Mouse (Mus musculus): Measurements from ENCODE around the gene Mob3b. TPM values are rescaled to one million over a fixed set of nuclear protein-coding genes. Genes with fewer than 3 reads are reported as not detected.

Mob3b gene
- polyA plus RNA-seq, 1 experiment from 2014 or later: 1.3 TPM

DNA sequence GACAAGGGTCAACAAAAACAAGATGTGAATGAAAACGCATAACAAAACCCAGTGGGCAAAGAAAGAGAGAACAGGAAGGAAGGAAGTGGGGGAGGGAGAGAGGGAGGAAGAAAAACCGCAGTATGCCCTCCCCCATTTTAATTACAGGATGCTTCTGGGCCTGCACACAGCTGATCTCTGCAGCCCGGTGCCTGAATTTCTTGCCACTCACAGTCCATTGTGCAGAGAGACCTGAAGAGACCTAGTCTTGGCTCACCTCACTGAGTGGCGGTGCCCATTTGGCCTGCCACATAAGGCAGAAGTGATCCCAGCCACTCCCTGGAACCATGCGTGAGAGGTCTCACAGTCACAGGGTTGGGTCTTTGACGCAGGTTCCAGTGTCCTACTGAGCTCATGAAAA, 19.2 kb downstream of the Mob3b start:
- no peaks in the 10 kb centered on the region for H3K27me3 ChIP-seq (ENCODE audit: control insufficient read depth, insufficient read depth, low read length)
- no peaks in the 10 kb centered on the region for H3K36me3 ChIP-seq (ENCODE audit: control insufficient read depth, insufficient read depth, low read length)
- no peak overlapping the region for H3K9ac ChIP-seq (replicated peaks; ENCODE audit: low read depth, low read length)
- H3K4me1 ChIP-seq (ENCODE audit: control insufficient read depth, insufficient read depth, low read length): no peaks in the 10 kb centered on the region
- H3K4me2 ChIP-seq (ENCODE audit: low read depth, low read length): no peak overlapping the region
- no peak for ATAC-seq (ENCODE audit: low read depth)
- no peaks in the 10 kb centered on the region for H3K9me3 ChIP-seq (ENCODE audit: control insufficient read depth, low read length)
- H3K4me3 ChIP-seq (ENCODE audit: low read depth, low read length): no peak overlapping the region
- WGBS: 51% methylated on average over 6 of the region's 6 CpGs
- H3K27ac ChIP-seq (ENCODE audit: low read depth, low read length): no peak overlapping the region

DNA sequence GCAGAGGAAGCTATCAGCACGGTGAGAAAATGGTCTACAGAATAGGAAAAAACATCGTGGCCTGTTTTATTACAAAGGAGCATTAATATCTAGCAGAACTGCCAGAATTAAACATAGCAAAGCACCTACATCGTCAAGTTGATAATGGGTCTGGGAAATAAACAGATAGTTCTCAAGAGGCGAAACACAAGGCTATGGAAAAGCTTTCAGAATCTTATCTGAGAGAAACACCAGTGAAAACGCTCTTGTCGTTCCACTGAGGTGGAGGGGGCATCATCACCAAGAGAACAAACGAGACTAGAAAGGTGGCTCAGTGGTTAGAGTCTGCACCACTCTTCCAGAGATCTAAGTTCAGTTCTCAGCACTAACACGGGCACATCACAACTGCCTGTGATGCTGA, 20.3 kb downstream of the Mob3b start:
- Histone ChIP-seq H3K4me2 (ENCODE audit: low read depth, low read length) (no peak overlapping the region), H3K9me3 (ENCODE audit: control insufficient read depth, low read length) (no peaks in the 10 kb centered on the region), H3K36me3 (ENCODE audit: control insufficient read depth, insufficient read depth, low read length) (no peaks in the 10 kb centered on the region), H3K27ac (ENCODE audit: low read depth, low read length) (no peak overlapping the region), H3K4me1 (ENCODE audit: control insufficient read depth, insufficient read depth, low read length) (no peaks in the 10 kb centered on the region), H3K27me3 (ENCODE audit: control insufficient read depth, insufficient read depth, low read length) (no peaks in the 10 kb centered on the region), H3K4me3 (ENCODE audit: low read depth, low read length) (no peak overlapping the region), H3K9ac (replicated peaks; ENCODE audit: low read depth, low read length) (no peak overlapping the region)
- ATAC-seq (ENCODE audit: low read depth): no peak
- WGBS: 83% methylated on average over 8 of the region's 8 CpGs

DNA sequence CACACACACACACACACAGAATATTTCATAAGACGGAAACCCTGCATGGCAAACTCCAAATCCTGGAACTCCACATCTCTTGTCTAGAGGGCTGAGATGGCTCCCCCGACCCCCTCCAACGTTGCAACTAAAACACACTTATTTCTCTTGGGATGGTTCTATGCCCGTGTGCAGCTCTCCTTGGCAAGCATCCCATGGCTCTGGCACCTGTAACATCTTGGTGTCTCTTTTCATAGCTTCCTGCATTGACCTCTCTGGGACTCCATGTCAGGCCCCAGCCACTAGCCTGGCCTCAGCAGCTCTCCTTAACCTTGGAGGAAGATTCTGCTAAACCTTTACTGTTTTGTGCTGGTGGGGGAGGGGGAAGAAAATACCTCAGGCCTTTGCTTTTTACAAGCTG, 21.5 kb downstream of the Mob3b start:
- Histone ChIP-seq H3K4me3 (ENCODE audit: low read depth, low read length) (no peak overlapping the region), H3K36me3 (ENCODE audit: control insufficient read depth, insufficient read depth, low read length) (no peaks in the 10 kb centered on the region), H3K9ac (replicated peaks; ENCODE audit: low read depth, low read length) (no peak overlapping the region), H3K4me2 (ENCODE audit: low read depth, low read length) (no peak overlapping the region), H3K9me3 (ENCODE audit: control insufficient read depth, low read length) (no peaks in the 10 kb centered on the region), H3K27me3 (ENCODE audit: control insufficient read depth, insufficient read depth, low read length) (no peaks in the 10 kb centered on the region), H3K27ac (ENCODE audit: low read depth, low read length) (no peak overlapping the region), H3K4me1 (ENCODE audit: control insufficient read depth, insufficient read depth, low read length) (no peaks in the 10 kb centered on the region)
- WGBS: 77% methylated on average over 4 of the region's 4 CpGs
- no peak for ATAC-seq (ENCODE audit: low read depth)

DNA sequence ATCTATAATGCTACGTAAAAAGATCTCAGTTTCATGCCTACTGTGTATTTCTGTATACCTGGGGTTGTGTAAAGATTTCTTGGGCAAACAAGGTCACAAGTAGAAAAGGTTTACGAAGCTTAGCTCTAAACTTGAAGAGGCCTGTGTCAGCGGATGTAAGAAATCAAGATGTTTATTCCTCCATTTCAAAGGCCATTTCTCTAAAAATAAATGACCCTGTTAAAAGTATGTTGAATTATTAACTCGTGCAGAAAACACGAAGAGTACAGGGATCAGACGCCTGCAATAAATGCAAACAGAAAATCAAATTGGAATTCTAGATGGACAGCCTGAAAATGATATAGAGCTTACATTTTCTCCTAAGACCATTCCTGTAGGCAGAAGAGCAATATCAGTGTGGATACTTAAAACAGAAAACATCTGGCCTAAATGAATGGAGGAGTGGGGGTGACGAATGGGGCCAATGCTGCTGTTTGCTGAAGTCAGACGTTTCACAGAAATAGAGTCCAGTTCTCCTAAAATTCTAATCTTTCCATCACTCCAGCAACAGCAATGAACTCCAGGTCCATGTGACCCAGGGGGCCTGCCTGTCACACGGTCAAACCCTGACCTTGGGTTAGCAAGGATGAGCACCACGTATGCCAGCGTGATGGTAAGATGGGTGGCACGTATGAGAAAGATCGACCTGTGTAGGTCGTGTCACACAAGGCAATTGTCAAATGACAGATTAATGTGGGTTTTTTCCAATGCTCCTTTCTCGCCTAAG, 22.3 kb downstream of the Mob3b start:
- Histone ChIP-seq H3K9me3 (ENCODE audit: control insufficient read depth, low read length) (no peaks in the 10 kb centered on the region), H3K27me3 (ENCODE audit: control insufficient read depth, insufficient read depth, low read length) (no peaks in the 10 kb centered on the region), H3K4me3 (ENCODE audit: low read depth, low read length) (no peak overlapping the region), H3K9ac (replicated peaks; ENCODE audit: low read depth, low read length) (no peak overlapping the region), H3K27ac (ENCODE audit: low read depth, low read length) (no peak overlapping the region), H3K4me2 (ENCODE audit: low read depth, low read length) (no peak overlapping the region), H3K4me1 (ENCODE audit: control insufficient read depth, insufficient read depth, low read length) (no peaks in the 10 kb centered on the region), H3K36me3 (ENCODE audit: control insufficient read depth, insufficient read depth, low read length) (no peaks in the 10 kb centered on the region)
- ATAC-seq (ENCODE audit: low read depth): no peak
- 80% methylated on average over 15 of the region's 15 CpGs for WGBS

DNA sequence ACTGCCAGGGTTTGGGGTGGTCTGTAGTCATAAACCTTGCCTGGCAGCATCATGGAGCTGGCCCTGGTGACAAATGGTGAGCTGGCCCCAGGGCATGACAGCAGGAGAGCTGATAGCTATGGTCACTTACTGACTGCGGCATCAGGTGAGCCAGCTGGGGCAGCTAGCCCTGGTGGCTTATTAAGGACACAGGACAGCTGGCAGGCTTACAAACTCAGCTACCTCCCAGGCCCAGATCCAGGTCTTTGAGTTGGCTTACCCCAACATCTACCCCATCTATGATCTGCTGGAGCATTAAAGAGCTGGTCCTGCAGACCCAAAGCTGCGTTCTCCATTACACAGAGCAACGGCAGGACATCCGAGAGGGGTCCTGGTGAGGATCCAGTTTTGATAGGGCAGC, 23.9 kb downstream of the Mob3b start:
- Histone ChIP-seq H3K4me1 (ENCODE audit: control insufficient read depth, insufficient read depth, low read length) (no peaks in the 10 kb centered on the region), H3K9me3 (ENCODE audit: control insufficient read depth, low read length) (no peaks in the 10 kb centered on the region), H3K27me3 (ENCODE audit: control insufficient read depth, insufficient read depth, low read length) (no peaks in the 10 kb centered on the region), H3K36me3 (ENCODE audit: control insufficient read depth, insufficient read depth, low read length) (no peaks in the 10 kb centered on the region), H3K4me2 (ENCODE audit: low read depth, low read length) (no peak overlapping the region), H3K9ac (replicated peaks; ENCODE audit: low read depth, low read length) (no peak overlapping the region), H3K4me3 (ENCODE audit: low read depth, low read length) (no peak overlapping the region), H3K27ac (ENCODE audit: low read depth, low read length) (no peak overlapping the region)
- ATAC-seq (ENCODE audit: low read depth): no peak
- WGBS: 90% methylated on average over 4 of the region's 4 CpGs

DNA sequence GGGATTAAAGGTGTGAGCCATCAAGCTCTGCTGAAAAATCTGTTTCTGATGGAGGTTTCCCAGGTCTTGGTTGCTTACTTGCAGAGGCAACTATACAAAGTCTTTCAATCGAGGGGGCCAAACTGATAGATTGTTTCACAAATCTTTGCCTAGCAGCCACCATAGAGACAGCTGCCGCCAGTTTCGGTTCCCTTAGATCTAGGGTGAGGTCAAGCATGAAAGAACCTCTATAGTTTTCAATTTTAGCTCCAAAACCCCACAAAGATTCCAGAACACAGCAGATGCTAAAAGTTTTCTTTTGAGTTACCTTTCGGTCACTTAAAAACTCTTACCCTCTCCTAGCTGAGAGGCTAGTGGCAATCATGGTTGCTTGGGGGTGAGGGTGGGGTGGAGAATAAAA, 25.7 kb downstream of the Mob3b start:
- H3K9ac ChIP-seq (replicated peaks; ENCODE audit: low read depth, low read length): no peak overlapping the region
- H3K4me1 ChIP-seq (ENCODE audit: control insufficient read depth, insufficient read depth, low read length): no peaks in the 10 kb centered on the region
- no peaks in the 10 kb centered on the region for H3K9me3 ChIP-seq (ENCODE audit: control insufficient read depth, low read length)
- no peak overlapping the region for H3K4me3 ChIP-seq (ENCODE audit: low read depth, low read length)
- H3K36me3 ChIP-seq (ENCODE audit: control insufficient read depth, insufficient read depth, low read length): no peaks in the 10 kb centered on the region
- H3K27me3 ChIP-seq (ENCODE audit: control insufficient read depth, insufficient read depth, low read length): no peaks in the 10 kb centered on the region
- no peak overlapping the region for H3K4me2 ChIP-seq (ENCODE audit: low read depth, low read length)
- WGBS: 73% methylated on average over 4 of the region's 4 CpGs
- no peak overlapping the region for H3K27ac ChIP-seq (ENCODE audit: low read depth, low read length)
- no peak for ATAC-seq (ENCODE audit: low read depth)

DNA sequence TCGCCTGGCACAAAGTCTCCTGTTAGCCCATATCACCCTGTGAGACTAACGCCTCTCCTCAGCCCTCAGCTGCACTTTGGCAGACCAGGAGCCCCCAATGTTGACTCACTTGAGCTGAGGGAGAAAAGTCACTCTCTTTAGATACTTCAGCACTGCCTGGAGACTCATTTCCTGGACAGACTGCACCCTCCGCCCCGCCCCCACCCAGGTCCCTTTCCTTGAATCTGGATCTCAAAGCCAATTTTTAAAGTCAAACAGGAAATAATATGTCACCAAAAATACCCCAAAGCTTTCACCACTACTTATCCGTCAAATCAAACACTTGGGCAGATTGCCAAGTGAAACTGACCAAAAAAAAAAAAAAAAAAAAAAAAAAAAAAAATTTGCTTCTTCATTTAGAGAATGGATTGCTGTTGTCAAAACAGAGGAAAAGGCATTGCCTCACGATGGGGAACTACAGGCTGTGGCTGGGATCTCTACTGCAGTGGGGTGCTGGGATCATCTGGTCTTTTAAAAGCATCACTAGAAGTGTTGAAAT, 26.8 kb downstream of the Mob3b start:
- no peaks in the 10 kb centered on the region for H3K27me3 ChIP-seq (ENCODE audit: control insufficient read depth, insufficient read depth, low read length)
- no peak overlapping the region for H3K4me2 ChIP-seq (ENCODE audit: low read depth, low read length)
- no peak overlapping the region for H3K27ac ChIP-seq (ENCODE audit: low read depth, low read length)
- 83% methylated on average over 6 of the region's 6 CpGs for WGBS
- H3K4me1 ChIP-seq (ENCODE audit: control insufficient read depth, insufficient read depth, low read length): peaks cover 3% of the 10 kb centered on the region
- ATAC-seq (ENCODE audit: low read depth): no peak
- H3K4me3 ChIP-seq (ENCODE audit: low read depth, low read length): no peak overlapping the region
- no peaks in the 10 kb centered on the region for H3K36me3 ChIP-seq (ENCODE audit: control insufficient read depth, insufficient read depth, low read length)
- H3K9me3 ChIP-seq (ENCODE audit: control insufficient read depth, low read length): no peaks in the 10 kb centered on the region
- no peak overlapping the region for H3K9ac ChIP-seq (replicated peaks; ENCODE audit: low read depth, low read length)

DNA sequence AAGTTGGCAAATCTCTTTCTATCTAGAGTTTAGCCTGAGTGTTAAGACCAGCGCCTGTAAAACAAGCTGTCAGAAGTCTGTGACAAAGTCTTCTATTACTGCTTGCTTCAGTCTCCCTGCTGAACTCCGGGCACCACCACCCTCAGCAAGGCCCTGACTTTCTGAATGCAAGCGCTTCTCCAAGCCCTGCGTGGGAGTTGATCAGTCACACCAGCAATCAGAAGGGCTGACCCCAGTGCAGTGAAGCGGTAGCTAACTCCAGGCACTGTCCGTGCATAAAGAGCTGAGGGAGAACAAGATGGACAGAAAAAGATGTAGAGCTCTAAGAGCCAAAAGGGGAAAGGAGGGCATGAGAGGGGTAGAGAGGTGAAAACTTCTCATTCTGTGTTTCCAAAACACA, 29.5 kb downstream of the Mob3b start:
- Histone ChIP-seq H3K27ac (ENCODE audit: low read depth, low read length) (no peak overlapping the region), H3K9ac (replicated peaks; ENCODE audit: low read depth, low read length) (no peak overlapping the region), H3K4me2 (ENCODE audit: low read depth, low read length) (no peak overlapping the region), H3K4me1 (ENCODE audit: control insufficient read depth, insufficient read depth, low read length) (peaks cover 8% of the 10 kb centered on the region), H3K4me3 (ENCODE audit: low read depth, low read length) (no peak overlapping the region), H3K9me3 (ENCODE audit: control insufficient read depth, low read length) (no peaks in the 10 kb centered on the region), H3K27me3 (ENCODE audit: control insufficient read depth, insufficient read depth, low read length) (no peaks in the 10 kb centered on the region), H3K36me3 (ENCODE audit: control insufficient read depth, insufficient read depth, low read length) (no peaks in the 10 kb centered on the region)
- no peak for ATAC-seq (ENCODE audit: low read depth)
- WGBS: 41% methylated on average over 6 of the region's 6 CpGs

DNA sequence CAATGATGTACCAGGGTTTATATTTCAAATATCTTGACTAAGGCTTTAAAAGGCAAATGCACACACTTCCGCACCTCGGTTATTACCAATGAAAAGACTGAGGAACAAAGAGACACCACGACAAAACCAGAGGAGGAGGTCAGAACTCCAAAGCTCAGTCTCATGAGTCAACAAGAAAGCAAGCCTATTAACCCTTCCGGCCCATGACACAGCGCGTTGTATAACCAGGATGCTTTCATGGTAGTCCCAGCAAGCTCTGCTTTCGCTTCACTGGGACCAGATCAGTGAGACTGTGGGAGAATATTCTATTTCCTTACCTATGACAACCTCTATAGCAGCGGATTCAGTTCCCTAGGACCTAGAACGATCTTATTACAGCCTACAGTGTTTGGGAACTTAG, 30.5 kb downstream of the Mob3b start:
- H3K27ac ChIP-seq (ENCODE audit: low read depth, low read length): no peak overlapping the region
- H3K4me2 ChIP-seq (ENCODE audit: low read depth, low read length): no peak overlapping the region
- no peak overlapping the region for H3K4me3 ChIP-seq (ENCODE audit: low read depth, low read length)
- H3K4me1 ChIP-seq (ENCODE audit: control insufficient read depth, insufficient read depth, low read length): peaks cover 8% of the 10 kb centered on the region
- H3K27me3 ChIP-seq (ENCODE audit: control insufficient read depth, insufficient read depth, low read length): no peaks in the 10 kb centered on the region
- WGBS: 37% methylated on average over 9 of the region's 9 CpGs
- H3K36me3 ChIP-seq (ENCODE audit: control insufficient read depth, insufficient read depth, low read length): no peaks in the 10 kb centered on the region
- no peak overlapping the region for H3K9ac ChIP-seq (replicated peaks; ENCODE audit: low read depth, low read length)
- no peak for ATAC-seq (ENCODE audit: low read depth)
- no peaks in the 10 kb centered on the region for H3K9me3 ChIP-seq (ENCODE audit: control insufficient read depth, low read length)

Measured in neural tube, embryonic 14.5 days (tissue).